Mouse (Mus musculus): ENCODE measurements around the gene Dolpp1. TPM values are rescaled to one million over a fixed set of nuclear protein-coding genes. Genes with fewer than 3 reads are reported as not detected.

The Dolpp1 gene
- total RNA-seq, 4 experiments from 2014 or later = 3.9 to 4.5 (median 4.1) TPM

DNA sequence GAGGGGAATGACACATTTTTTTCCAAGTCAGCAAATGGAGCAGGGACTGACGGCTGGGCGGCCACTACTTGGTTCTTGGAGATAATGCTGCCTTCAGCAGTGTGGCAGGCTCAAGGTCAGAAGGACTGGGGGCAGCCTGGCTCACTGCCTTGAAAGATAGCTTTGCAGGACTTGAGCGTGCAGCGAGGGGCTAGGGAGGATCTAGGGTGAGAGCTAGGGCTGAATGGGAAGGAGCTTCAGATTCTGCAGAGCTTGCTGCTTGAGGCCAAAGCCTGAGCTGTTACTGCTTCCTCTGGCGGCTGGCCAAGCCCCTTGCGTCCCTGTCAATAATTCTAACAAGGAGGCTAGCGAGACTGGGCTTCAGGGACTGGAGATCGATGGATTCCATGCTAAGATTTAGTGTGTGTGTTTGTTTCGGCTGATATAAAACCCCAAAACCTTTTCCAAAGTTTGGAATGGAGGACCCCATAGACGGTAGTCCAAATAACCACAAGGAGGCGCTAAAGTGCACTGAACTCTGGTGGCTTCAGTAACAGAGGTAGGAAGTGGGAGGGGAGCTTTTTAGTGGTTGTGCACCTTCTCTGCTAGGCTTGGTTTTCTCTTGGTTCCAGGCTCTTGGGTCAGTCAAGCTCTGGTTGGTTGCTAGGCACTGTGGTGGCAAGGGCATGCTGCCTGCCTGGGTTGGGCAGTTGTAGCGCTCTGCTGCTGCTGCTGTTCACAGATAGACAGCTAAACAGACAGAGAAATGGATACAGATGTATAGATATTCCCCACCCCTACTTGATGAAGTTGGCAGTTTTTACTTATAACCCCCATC is 48.9 kb downstream of the Dolpp1 start:
- peak; percentile 55 to 74 for DNase-seq (ENCODE audit: low spot score in 2 of 2)

DNA sequence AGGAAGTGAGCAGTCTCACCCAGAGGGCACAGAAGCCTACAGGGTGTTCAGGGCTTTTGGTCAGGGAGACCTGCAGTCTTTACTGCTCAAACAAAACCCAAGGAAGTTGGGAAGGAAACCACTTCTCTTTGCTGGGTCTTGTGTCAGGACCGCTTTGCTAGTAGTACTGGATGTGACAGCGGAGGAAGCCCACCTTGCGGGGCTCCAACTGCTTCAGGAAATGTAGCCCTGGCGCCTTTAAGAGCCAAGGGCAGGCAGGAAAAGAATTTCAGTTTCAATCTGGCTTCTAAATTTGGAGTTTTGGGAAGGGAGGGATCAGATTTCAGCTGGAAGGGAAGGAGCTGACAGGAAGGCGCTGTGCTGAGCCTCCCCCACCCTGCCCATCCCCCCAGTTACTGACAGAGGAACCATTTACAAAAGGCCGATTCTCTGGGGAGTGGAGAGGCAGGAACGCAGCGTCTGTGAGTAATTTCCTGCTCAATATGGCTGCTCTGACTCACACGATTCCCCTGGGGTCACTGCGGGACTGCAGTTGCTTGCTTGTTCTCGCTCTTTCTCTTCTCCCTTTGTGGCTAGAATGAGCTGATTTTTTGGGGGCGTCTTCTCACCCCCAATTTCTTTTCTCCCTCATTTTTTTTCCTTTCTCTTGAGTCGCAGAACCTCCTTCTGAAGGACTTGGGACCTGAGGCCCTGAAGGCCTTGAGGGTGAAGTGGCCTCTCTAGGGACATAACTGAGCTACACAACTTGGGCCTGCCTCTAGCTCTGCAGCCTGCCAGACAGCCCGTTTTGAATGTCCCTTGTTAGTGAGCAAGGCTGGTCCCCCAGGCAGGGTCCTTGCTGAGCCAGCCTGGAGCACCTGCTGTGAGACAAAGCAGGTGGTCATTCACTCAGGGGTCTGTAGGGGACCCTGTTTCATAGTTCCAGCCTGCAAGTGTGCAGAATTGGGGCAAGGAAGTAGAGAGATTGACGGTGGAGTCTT is 49.8 kb downstream of the Dolpp1 start:
- peak; percentile 76 to 83 for DNase-seq (ENCODE audit: low spot score in 2 of 2)

DNA sequence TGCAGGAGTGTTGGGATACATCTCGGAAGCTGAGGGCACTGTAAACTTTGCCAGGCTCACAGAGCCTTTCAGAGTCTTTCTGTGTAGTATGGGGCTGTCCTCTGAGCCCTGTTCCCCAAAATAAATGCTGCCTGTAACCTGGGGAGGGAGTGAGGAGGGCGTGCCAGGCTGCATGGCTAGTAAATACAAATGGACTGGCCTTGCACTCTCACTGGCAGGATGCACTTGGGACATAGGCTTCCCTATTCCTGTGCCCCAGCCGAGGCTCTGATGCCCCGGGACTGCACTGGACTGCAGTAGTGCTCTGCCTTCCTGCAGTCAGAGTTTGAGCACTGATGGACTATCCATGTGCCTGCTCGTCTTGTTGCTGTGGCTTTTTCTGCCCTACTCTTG is 50.4 kb downstream of the Dolpp1 start:
- no peak for DNase-seq (ENCODE audit: low spot score in 2 of 2)

DNA sequence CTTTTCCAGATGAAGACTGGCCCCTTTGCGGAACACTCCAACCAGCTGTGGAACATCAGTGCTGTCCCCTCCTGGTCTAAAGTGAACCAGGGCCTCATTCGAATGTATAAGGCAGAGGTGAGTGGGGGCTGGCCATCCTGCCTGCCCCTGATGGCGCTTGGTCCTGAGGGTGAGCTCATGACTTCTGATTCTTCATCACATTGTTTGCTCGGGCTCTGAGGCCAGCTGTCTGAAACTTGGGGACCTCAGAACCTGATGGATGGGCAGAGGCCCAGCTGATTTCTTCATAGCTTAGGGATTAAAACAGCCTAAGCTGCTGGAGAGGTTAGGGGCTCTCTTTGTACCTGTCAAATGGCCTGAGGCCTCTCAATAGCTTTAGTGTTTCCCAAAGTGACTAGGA is 51.2 kb downstream of the Dolpp1 start:
- DNase-seq (ENCODE audit: low spot score in 2 of 2) = no peak

DNA sequence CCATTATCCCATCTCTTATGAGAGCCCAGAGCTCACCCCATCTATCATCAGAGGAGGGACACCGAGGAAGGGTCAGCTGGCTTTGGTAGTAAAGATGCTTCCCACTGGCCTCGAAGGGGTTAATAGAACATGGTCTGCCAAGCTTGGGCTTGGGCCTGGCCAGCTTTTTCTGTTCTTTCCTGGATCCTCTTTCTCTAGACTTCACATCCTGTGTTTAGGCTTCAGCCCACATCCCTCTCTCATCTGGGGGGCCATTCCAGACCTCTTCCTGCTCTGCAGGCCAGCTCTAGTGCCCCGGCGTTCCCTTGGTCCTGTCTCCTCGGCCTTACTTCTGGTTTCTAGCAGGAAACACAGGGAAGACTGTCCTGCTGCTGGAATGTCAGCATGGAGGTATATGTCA is 52.0 kb downstream of the Dolpp1 start:
- no peak for DNase-seq (ENCODE audit: low spot score in 2 of 2)

DNA sequence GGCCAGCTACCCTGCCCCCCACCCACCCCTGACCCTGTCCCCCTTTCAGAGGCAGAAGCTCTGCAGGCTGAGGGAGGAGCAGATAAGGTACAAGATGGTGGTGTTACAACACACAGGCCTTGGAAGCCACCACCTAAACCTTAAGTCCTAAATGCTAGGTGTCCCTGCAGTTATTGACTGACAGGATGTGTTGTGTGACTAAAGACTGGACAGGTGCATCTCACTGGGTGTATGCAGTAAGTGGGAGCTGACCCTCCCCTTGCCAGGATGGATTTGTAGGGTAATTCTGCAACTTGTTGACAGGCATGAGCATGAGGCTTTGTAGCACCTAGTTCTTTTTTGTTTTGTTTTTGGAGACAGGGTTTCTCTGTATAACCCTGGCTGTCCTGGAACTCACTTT is 52.4 kb downstream of the Dolpp1 start:
- no peak for DNase-seq (ENCODE audit: low spot score in 2 of 2)

DNA sequence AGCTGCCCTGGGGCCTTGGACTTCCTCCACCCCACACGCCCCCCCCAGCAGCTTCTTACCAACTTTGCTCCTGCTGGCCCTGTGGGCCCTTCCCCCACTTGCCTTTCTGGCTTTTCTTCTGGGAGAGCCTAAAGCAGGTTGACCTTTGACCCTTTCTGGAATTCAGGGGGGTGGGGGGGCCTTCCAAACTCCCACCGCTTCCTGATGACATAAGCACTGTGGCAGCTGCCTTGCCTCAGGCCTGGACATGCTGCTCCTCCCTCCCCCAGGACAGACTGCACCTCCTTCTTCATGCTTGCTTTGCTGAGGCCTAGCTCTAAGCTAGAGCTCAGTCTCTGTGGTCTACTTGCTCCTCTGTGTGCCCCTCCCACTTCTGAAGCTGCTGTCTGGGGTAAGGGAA is 53.3 kb downstream of the Dolpp1 start:
- no peak for DNase-seq (ENCODE audit: low spot score in 2 of 2)

DNA sequence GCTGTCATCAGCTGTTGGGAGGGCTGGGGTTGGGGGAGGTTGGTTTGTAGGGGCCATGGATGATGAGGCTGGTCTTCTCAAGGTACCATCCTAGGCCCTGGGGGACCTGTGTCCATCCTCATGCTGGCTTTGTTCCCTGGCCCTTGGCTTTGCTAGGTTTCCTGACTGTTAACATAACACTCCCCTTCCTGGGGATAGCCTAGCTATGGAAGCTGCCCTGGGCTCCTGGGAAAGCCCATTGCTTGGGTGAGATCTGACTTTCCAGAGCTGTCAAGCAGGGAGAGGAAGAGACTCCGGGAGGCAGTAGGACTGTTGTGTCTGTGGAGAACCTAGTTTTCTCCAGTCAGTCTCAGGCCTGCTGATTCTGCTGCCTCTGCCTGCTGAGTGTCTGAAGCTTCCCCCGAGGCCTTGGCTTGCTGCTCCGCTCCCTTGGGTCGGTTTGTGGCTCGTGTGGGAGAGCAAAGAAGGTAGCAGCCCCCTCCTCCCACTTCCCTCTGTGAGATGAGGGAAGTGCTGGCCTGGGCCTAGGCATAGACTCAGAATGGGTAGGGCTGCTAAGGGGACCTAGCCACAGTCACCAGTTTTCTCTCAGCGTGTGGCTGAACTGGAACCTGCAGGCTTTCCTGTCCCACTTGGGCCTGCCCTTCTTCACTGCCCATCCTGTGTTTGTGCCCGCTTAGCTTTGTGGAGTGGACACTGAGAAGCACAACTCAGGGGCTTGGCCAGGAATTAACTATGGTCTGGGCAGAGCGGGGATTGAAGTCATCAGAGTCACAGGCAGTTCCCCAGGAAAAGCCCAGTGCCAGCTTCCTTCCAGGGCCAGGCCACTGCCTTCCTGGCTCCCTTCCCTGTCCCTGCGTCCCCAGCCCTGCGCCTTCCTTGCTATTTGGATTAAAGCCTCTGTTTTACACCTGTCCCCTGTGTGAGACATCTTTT is 55.1 kb downstream of the Dolpp1 start:
- no peak for DNase-seq (ENCODE audit: low spot score in 2 of 2)

DNA sequence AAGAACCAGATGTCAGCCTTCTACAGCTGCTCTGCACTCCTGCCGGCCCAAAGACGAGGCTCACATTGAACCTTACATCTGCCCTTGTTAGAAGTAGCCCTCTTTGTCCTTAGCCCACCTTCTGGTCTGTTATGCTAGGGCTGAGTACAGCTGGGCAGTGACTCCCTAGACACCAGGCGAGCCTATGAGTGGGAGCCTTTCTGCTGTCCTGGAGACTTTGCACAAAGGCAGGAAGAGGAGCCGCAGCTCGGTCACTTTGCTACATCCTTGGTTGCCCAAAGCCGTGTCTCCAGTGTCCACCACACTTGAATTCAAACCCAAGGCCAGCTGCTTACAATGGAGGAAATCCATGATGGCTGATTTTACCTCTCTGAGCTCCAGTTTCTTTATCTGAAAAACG is 56.3 kb downstream of the Dolpp1 start:
- DNase-seq (ENCODE audit: low spot score in 2 of 2) = no peak

Small RNA genes within 50 kb of the gene (microRNA-seq; reads per million reads assigned to microRNA genes)
- not detected for gene Gm47292

Other genes starting within 250 kb of the Dolpp1 start
- 10 to 100 TPM; 50.3 to 59.4 (median 56.9) TPM for gene Endog, start 220.8 kb upstream of the Dolpp1 start, total RNA-seq (2022)
- 1 to 10 TPM; 3.4 to 5.1 (median 4.3) TPM for gene Spout1, start 213.8 kb upstream of the Dolpp1 start, total RNA-seq (2022)
- 10 to 100 TPM; 23.0 to 28.7 (median 26.8) TPM for gene Kyat1, start 186.4 kb upstream of the Dolpp1 start, total RNA-seq (2022)
- 10 to 100 TPM; 13.2 to 20.1 (median 15.3) TPM for gene Lrrc8a, start 154.5 kb upstream of the Dolpp1 start, total RNA-seq (2022)
- under 1 TPM in 3 of 4 experiments, not detected in 1; 0.22 to 0.78 (median 0.40) TPM for gene Gm28035, start 151.7 kb upstream of the Dolpp1 start, total RNA-seq (2022)
- gene Phyhd1, start 126.1 kb upstream of the Dolpp1 start, total RNA-seq (2022) = 10 to 100 TPM in 2 of 4 experiments, 1 to 10 TPM in 2; 7.7 to 14.2 (median 11.0) TPM
- not detected for gene Gm28038, start 111.2 kb upstream of the Dolpp1 start, total RNA-seq (2022)
- gene Dolk, start 105.9 kb upstream of the Dolpp1 start, total RNA-seq (2022) = 10 to 100 TPM; 20.5 to 26.2 (median 24.6) TPM
- 1 to 10 TPM; 6.0 to 8.8 (median 7.2) TPM for gene Nup188, start 105.9 kb upstream of the Dolpp1 start, total RNA-seq (2022)
- 10 to 100 TPM; 15.3 to 18.5 (median 16.8) TPM for gene Sh3glb2, start 32.9 kb upstream of the Dolpp1 start, total RNA-seq (2022)
- 10 to 100 TPM; 13.2 to 29.8 (median 17.4) TPM for gene Miga2, start 28.0 kb upstream of the Dolpp1 start, total RNA-seq (2022)
- gene Crat, start 23.6 kb downstream of the Dolpp1 start, total RNA-seq (2022) = 100 to 1,000 TPM; 355 to 420 (median 382) TPM
- gene Ptpa, start 23.8 kb downstream of the Dolpp1 start, total RNA-seq (2022) = 10 to 100 TPM; 55.6 to 70.0 (median 63.9) TPM
- gene Ier5l, start 82.0 kb downstream of the Dolpp1 start, total RNA-seq (2022) = 1 to 10 TPM in 3 of 4 experiments, under 1 TPM in 1; 0.96 to 1.7 (median 1.4) TPM
- gene Cstad, start 202.8 kb downstream of the Dolpp1 start, total RNA-seq (2022) = 1 to 10 TPM in 2 of 4 experiments, under 1 TPM in 2; 0.41 to 1.7 (median 0.77) TPM